Mouse (Mus musculus): ENCODE data around the gene Jazf1.

DNA sequence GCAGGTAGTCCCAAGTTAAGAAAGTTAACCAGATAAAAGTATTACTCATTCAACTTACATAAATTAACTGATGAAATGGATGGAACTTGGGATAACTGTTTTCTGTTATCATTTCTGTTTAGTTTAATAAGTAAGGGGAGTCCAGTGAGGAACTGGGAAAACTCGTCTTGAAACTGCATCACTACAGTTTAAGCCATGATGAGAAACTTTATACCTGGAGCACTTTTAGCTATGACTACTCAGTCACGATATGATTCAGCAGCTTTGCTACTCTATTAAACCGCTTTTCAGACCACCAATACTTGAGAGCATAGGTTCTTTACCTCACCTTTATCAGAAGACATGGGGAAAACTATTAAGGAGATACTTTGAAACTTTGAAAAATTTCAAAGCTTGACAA is 1.5 kb downstream of the Jazf1 start:
- TF ChIP-seq CTCF (IDR thresholded peaks at IDR 0.05; ENCODE audit: low read depth, low read length): no peak
- TF ChIP-seq POLR2A (IDR thresholded peaks at IDR 0.05; ENCODE audit: extremely low read depth, insufficient read depth, low read length): no peak
